Mouse (Mus musculus) heart, embryonic 12.5 days (tissue): Measurements from ENCODE around the gene Hnrnph3. TPM values are rescaled to one million over a fixed set of nuclear protein-coding genes. Genes with fewer than 3 reads are reported as not detected.

Experiments
- ATAC-seq: fragments of 200-750 bp; cut with Nextera tagmentation; 2 replicates; pipeline ENCODE4 v1.8.0; 2017; ENCODE audit warnings: moderate TSS enrichment, moderate library complexity; ENCODE audit not compliant: insufficient number of reproducible peaks, low FRiP score
- H3K27ac ChIP-seq: fragments of 300-500 bp; sonication (generic); 2 replicates; pipeline ENCODE4 v1.5.1; 2016; ENCODE audit warnings: mild to moderate bottlenecking, moderate library complexity; ENCODE audit not compliant: poor library complexity, severe bottlenecking
- H3K27me3 ChIP-seq: fragments of 300-500 bp; sonication (generic); replicated peaks from 2 replicates; pipeline ENCODE4 v1.6.1; 2016; ENCODE audit warnings: mild to moderate bottlenecking, moderate library complexity
- H3K36me3 ChIP-seq: fragments of 300-500 bp; sonication (generic); 2 replicates; pipeline ENCODE4 v1.6.1; 2016; ENCODE audit warnings: mild to moderate bottlenecking, moderate library complexity
- H3K4me1 ChIP-seq: fragments of 300-500 bp; sonication (generic); replicated peaks from 2 replicates; pipeline ENCODE4 v1.6.1; 2016; ENCODE audit warnings: mild to moderate bottlenecking
- H3K4me2 ChIP-seq: fragments of 300-500 bp; sonication (generic); 2 replicates; pipeline ENCODE4 v1.6.1; 2016; ENCODE audit warnings: mild to moderate bottlenecking, moderate library complexity
- H3K4me3 ChIP-seq: fragments of 300-500 bp; sonication (generic); 2 replicates; pipeline ENCODE4 v1.5.1; 2016; ENCODE audit warnings: mild to moderate bottlenecking
- H3K9ac ChIP-seq: fragments of 300-500 bp; sonication (generic); 2 replicates; pipeline ENCODE4 v1.6.1; 2016; ENCODE audit warnings: mild to moderate bottlenecking, moderate library complexity
- H3K9me3 ChIP-seq: fragments of 300-500 bp; sonication (generic); replicated peaks from 2 replicates; pipeline ENCODE4 v1.6.1; 2016; ENCODE audit warnings: mild to moderate bottlenecking, moderate library complexity
- WGBS: fragments of 180-500 bp; shearing (Covaris S2); methylation state at CpG from one replicate; pipeline ENCODE4 v1.1.7; 2016; 5-methylcytosine and 5-hydroxymethylcytosine counted together
- polyA plus RNA-seq: library from polyadenylated mRNA; unstranded; fragments of >200 nt; fragmentation: Nextera tagmentation; extraction: Ambion mirVana; gene quantifications from 2 replicates; pipeline ENCODE4 v1.2.1, GENCODE M21; 2016

The Hnrnph3 gene
- polyA plus RNA-seq, 1 experiment from 2014 or later, result 70.7 TPM

DNA sequence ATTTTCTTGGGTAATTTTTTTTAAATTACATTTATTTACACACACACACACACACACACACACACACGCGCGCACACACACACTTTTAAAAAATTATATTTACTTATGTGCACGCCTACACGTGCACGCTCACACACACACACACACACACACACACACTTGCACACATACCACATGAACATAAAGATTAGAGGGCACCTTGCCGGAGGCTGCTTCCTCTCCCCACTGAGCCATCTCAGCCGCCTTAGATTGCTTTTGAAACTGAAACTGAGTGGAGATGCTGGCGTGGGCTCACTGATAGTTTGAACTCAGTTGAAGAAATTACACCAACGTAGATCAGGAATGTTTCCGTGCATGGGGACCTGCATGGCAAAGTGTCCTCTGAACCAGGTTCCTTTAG, 39.9 kb downstream of the Hnrnph3 start:
- Histone ChIP-seq H3K36me3 (peaks cover 54% of the 10 kb centered on the region), H3K9me3 (no peaks in the 10 kb centered on the region), H3K4me1 (peaks cover 10% of the 10 kb centered on the region; the same call in 1 of the 2 replicates), H3K9ac (no peak overlapping the region), H3K4me2 (no peak overlapping the region), H3K27ac (no peak overlapping the region), H3K4me3 (no peak overlapping the region), H3K27me3 (no peaks in the 10 kb centered on the region)
- whole genome bisulfite sequencing, result 93% methylated on average over 11 of the region's 11 CpGs
- ATAC-seq, result no peak

DNA sequence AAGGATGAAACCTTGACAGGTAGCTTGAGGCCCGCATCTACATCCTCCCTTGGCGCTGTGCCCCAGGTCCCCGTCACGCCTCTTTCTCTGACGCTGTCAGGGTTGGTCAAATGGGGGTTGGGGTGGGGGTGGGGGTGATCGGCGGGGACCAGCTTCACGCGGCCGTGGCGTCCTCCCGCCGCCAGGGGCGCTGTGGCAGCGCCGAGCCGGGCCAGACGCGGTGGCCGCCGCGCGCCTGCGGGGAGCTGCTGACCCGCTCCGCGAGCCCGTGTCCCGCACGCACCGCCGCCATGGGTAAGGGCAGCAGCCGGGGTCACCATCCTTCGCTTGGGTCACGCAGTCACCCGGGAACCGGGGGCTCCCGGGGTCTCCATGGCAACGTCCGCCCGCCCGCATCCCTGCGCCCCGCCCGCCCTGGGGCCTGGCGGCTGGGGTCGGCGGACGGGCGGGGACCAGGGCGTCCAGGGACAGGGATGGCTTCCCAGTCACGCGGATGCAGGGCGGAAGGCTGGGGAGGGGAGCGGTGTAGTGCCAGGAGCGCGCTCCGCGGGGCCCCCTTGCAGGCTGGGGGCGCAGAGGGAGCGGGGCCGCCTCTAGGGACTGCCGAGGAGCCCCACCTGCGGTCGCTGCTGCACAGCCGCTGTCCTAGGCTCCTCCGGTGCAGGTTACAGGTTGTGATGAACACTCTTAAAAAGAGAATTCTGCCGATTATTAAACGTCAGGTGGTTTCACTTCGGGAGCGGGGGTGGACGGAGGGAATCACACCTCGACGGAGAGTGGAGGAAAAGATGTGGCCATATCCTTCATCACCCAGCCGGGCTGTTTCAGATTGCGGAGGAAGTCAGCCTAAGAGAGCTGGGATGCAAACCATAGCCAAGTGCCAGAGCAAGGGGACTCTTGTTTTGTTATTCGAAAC, 43.7 kb downstream of the Hnrnph3 start, which contains the start of gene Rufy2:
Gene Rufy2, plus strand, starts transcription at position 185 of the 916 bp plus-strand sequence.
- H3K27me3 ChIP-seq, result no peaks in the 10 kb centered on the region
- H3K9me3 ChIP-seq, result no peaks in the 10 kb centered on the region
- peaks cover 10% of the 10 kb centered on the region; the same call in 1 of the 2 replicates for H3K4me1 ChIP-seq
- WGBS, result under 1% methylated on average over 68 of the region's 77 CpGs
- H3K9ac ChIP-seq, result peak within 1 kb of the TSS; percentile 72
- peak; percentile 89 for ATAC-seq
- H3K4me3 ChIP-seq, result peak within 1 kb of the TSS; percentile 78
- H3K4me2 ChIP-seq, result peak within 1 kb of the TSS; percentile 69
- peak within 1 kb of the TSS; percentile 34; the same call in 1 of the 2 replicates for H3K27ac ChIP-seq
- H3K36me3 ChIP-seq, result peaks cover 31% of the 10 kb centered on the region

DNA sequence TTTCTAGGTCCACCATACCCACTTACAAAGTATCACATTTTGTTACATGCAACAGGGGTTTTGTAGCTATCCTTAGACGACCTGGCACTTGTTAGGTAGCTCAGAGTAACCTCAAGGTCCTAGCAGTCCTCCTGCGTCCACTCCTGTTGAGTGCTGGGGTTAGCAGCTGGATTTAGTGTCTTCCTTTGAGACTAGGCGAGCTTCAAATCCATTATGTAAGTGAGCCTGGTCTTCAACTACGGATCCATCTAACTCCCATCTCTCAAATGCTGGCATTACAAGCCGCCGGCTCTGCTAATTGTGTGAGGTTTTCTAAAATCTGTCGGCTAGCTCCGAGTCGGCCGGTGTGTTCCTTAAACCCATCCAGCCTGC, 44.4 kb downstream of the Hnrnph3 start:
- peaks cover 10% of the 10 kb centered on the region; the same call in 1 of the 2 replicates for H3K4me1 ChIP-seq
- WGBS, result 12% methylated on average over 10 of the region's 10 CpGs
- H3K4me2 ChIP-seq, result peak overlapping the region; percentile 69
- peaks cover 25% of the 10 kb centered on the region for H3K36me3 ChIP-seq
- ATAC-seq, result no peak
- peak overlapping the region; percentile 72; the same call in 1 of the 2 replicates for H3K9ac ChIP-seq
- H3K27me3 ChIP-seq, result no peaks in the 10 kb centered on the region
- no peak overlapping the region for H3K27ac ChIP-seq
- H3K4me3 ChIP-seq, result peak overlapping the region; percentile 78
- H3K9me3 ChIP-seq, result no peaks in the 10 kb centered on the region

DNA sequence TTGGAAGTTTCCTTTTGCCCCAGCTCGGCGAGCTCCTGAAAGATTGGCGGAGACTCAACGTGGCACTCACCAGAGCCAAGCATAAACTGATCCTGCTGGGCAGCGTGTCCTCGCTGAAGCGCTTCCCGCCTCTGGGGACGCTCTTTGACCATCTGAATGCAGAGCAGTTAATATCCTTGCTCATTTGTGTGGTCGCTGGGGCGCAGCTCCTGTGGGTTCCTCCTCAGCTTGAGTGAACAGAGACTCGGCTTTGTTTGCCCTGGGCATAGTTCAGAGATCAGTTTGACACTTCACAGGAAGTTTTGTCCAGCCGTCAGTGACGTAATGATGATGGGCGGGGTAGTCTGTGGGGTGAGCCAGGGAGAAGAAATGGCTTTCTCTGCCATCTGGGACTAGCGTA, 52.2 kb downstream of the Hnrnph3 start:
- 77% methylated on average over 16 of the region's 16 CpGs for WGBS
- ATAC-seq, result no peak
- Histone ChIP-seq H3K4me3 (no peak overlapping the region), H3K27me3 (no peaks in the 10 kb centered on the region), H3K4me1 (no peaks in the 10 kb centered on the region), H3K27ac (no peak overlapping the region), H3K36me3 (peaks cover 63% of the 10 kb centered on the region), H3K4me2 (no peak overlapping the region), H3K9me3 (no peaks in the 10 kb centered on the region), H3K9ac (no peak overlapping the region)

DNA sequence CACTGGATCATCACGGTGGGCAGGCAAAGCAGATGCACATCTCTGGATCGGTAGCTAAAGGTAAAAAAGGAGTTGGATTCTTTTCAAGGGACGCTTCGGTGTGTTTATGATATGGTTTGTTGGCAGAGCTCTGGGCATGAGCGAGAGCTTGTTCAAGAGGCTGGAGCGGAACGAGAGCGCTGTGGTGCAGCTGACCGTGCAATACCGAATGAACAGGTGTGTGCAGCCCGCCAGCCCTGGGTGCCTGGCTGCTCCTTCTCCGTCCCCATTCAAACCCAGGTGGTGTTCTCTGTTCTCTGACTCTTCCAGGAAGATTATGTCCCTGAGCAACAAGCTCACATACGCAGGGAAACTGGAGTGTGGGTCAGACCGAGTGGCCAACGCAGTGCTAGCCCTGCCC, 57.7 kb downstream of the Hnrnph3 start:
- H3K27ac ChIP-seq, result no peak overlapping the region
- no peak overlapping the region for H3K4me3 ChIP-seq
- peaks cover 90% of the 10 kb centered on the region for H3K36me3 ChIP-seq
- no peak overlapping the region for H3K9ac ChIP-seq
- ATAC-seq, result no peak
- H3K27me3 ChIP-seq, result no peaks in the 10 kb centered on the region
- 93% methylated on average over 15 of the region's 15 CpGs for WGBS
- no peaks in the 10 kb centered on the region for H3K4me1 ChIP-seq
- no peak overlapping the region for H3K4me2 ChIP-seq
- H3K9me3 ChIP-seq, result no peaks in the 10 kb centered on the region

DNA sequence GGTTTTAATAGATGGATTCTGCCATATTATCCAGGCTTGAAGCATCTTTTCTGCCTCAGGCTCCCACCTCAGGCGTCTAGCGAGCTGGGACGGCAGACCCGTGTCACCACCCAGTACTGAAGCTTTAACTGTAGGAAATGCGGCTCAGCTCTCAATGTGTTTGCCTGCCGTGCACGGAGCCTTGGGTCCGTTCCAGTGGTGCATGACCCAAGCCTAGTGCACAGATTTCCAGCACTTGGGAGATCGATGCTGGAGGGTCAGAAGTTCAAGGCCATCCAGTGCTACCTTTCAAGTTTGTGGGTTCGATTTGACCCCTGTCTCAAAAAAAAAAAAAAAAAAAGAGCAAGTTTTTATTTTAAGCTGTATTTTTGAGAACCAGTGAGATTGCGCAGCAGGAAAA, 58.2 kb downstream of the Hnrnph3 start:
- Histone ChIP-seq H3K36me3 (peaks cover 93% of the 10 kb centered on the region), H3K4me1 (no peaks in the 10 kb centered on the region), H3K27ac (no peak overlapping the region), H3K4me3 (no peak overlapping the region), H3K4me2 (no peak overlapping the region), H3K9ac (no peak overlapping the region), H3K27me3 (no peaks in the 10 kb centered on the region), H3K9me3 (no peaks in the 10 kb centered on the region)
- WGBS, result 87% methylated on average over 11 of the region's 11 CpGs
- no peak for ATAC-seq

Other genes with a start within 250 kb of the Hnrnph3 start
- 89.7 and 93.6 TPM in 2 replicates for gene Ccar1, start 231.9 kb downstream of the Hnrnph3 start, polyA plus RNA-seq
- gene Tet1, start 115.2 kb downstream of the Hnrnph3 start, polyA plus RNA-seq, result 28.7 and 35.4 TPM in 2 replicates
- 13.1 and 13.3 TPM in 2 replicates for gene Slc25a16, start 103.6 kb downstream of the Hnrnph3 start, polyA plus RNA-seq
- 25.5 and 26.5 TPM in 2 replicates for gene Dna2, start 77.2 kb downstream of the Hnrnph3 start, polyA plus RNA-seq
- 14.6 and 15.9 TPM in 2 replicates for gene Rufy2, start 44.0 kb downstream of the Hnrnph3 start, polyA plus RNA-seq
- gene Pbld2, start 98 bp upstream of the Hnrnph3 start, polyA plus RNA-seq, result 0.68 and 0.78 TPM in 2 replicates
- 0.40 and 0.87 TPM in 2 replicates for gene Pbld1, start 35.9 kb upstream of the Hnrnph3 start, polyA plus RNA-seq
- gene Atoh7, start 75.4 kb upstream of the Hnrnph3 start, polyA plus RNA-seq, result not detected in 2 replicates
- gene Mypn, start 179.7 kb upstream of the Hnrnph3 start, polyA plus RNA-seq, result 6.3 and 7.2 TPM in 2 replicates
- 29.9 and 32.1 TPM in 2 replicates for gene Herc4, start 219.6 kb upstream of the Hnrnph3 start, polyA plus RNA-seq